Mouse (Mus musculus): ENCODE measurements around the gene Atoh8.

GRCm38 (mm10) chr6:72240042-72240441 lies 4.7 kb upstream of the Atoh8 start:
- TF ChIP-seq CTCF (IDR thresholded peaks at IDR 0.05; ENCODE audit: borderline replicate concordance, extremely low read depth, insufficient read depth, insufficient read length) (no peak), POLR2A (IDR thresholded peaks at IDR 0.05; ENCODE audit: borderline replicate concordance, extremely low read depth, insufficient read depth, insufficient read length, poor library complexity, severe bottlenecking) (no peak)
